Mouse (Mus musculus) G1E (cell line): Measurements from ENCODE around the gene Gm47841.

ENCODE experiments used
- CTCF ChIP-seq: IDR thresholded peaks from 2 replicates; pipeline ENCODE4 v1.5.1; 2012; ENCODE audit warnings: low read depth, low read length, inconsistent platforms, mixed read lengths
- GATA1 ChIP-seq: IDR thresholded peaks from 2 replicates; pipeline ENCODE4 v1.6.1; 2012; ENCODE audit warnings: borderline replicate concordance, low read length, inconsistent platforms, mixed read lengths
- GATA2 ChIP-seq: IDR thresholded peaks from 2 replicates; pipeline ENCODE4 v1.6.1; 2012; ENCODE audit warnings: low read depth, low read length, inconsistent platforms, borderline replicate concordance
- POLR2AphosphoS5 ChIP-seq: IDR thresholded peaks from 2 replicates; pipeline ENCODE4 v1.6.1; 2012; ENCODE audit warnings: low read depth, low read length, inconsistent platforms; ENCODE audit not compliant: insufficient replicate concordance
- TAL1 ChIP-seq: conservative IDR thresholded peaks from 2 replicates; pipeline ENCODE4 v1.6.1; 2012; ENCODE audit warnings: low read depth, low read length, inconsistent platforms, mixed read lengths

GRCm38 (mm10) chr15:101042613-101043012, 4.6 kb downstream of the Gm47841 start:
- no peak for TF ChIP-seq CTCF
- TF ChIP-seq POLR2AphosphoS5, result no peak
- TF ChIP-seq GATA1, result no peak
- TF ChIP-seq GATA2, result no peak
- no peak for TF ChIP-seq TAL1
